Mouse (Mus musculus) heart, postnatal 0 days (tissue): ENCODE data around the gene Ppil1. TPM values are rescaled to one million over a fixed set of nuclear protein-coding genes. Genes with fewer than 3 reads are reported as not detected.
"Not testable (repeated sequence)": the region's sequence is repeated elsewhere in the genome, so short reads cannot be mapped to it uniquely, and the experiment has no call there.

Experiments used
- ATAC-seq: fragments of 200-750 bp; cut with Nextera tagmentation; 2 replicates; pipeline ENCODE4 v1.8.0; 2017; ENCODE audit warnings: low read depth, moderate number of reproducible peaks, moderate library complexity; ENCODE audit not compliant: insufficient read depth
- DNase-seq: peaks from one replicate; pipeline ENCODE4 v3.0.0-alpha.2; 2016; ENCODE audit warnings: low spot score
- H3K27ac ChIP-seq: fragments of 300-500 bp; sonication (generic); 2 replicates; pipeline ENCODE4 v1.5.1; 2014; ENCODE audit warnings: low read depth, mild to moderate bottlenecking
- H3K27me3 ChIP-seq: fragments of 300-500 bp; sonication (generic); 2 replicates; pipeline ENCODE4 v1.6.1; 2014; ENCODE audit warnings: low read length, mixed read lengths; ENCODE audit not compliant: control insufficient read depth, insufficient read depth
- H3K36me3 ChIP-seq: fragments of 300-500 bp; sonication (generic); replicated peaks from 2 replicates; pipeline ENCODE4 v1.6.1; 2014; ENCODE audit warnings: low read length, mixed read lengths; ENCODE audit not compliant: control insufficient read depth, insufficient read depth
- H3K4me1 ChIP-seq: fragments of 300-500 bp; sonication (generic); 2 replicates; pipeline ENCODE4 v1.6.1; 2014; ENCODE audit warnings: antibody characterized with exemption; ENCODE audit not compliant: control insufficient read depth, insufficient read depth
- H3K4me2 ChIP-seq: fragments of 300-500 bp; sonication (generic); 2 replicates; pipeline ENCODE4 v1.6.1; 2014; ENCODE audit warnings: low read depth, mild to moderate bottlenecking, low read length, moderate library complexity
- H3K4me3 ChIP-seq: fragments of 300-500 bp; sonication (generic); 2 replicates; pipeline ENCODE4 v1.5.1; 2014; ENCODE audit warnings: low read depth, low read length
- H3K9ac ChIP-seq: fragments of 300-500 bp; sonication (generic); replicated peaks from 2 replicates; pipeline ENCODE4 v1.6.1; 2014; ENCODE audit warnings: low read depth, low read length, mixed read lengths
- H3K9me3 ChIP-seq: fragments of 300-500 bp; sonication (generic); replicated peaks from 2 replicates; pipeline ENCODE4 v1.6.1; 2016; ENCODE audit warnings: low read length; ENCODE audit not compliant: control insufficient read depth
- CTCF ChIP-seq: IDR thresholded peaks from 2 replicates; pipeline ENCODE4 v1.5.1; 2016; ENCODE audit warnings: antibody characterized with exemption, control low read depth, low read depth
- EP300 ChIP-seq: IDR thresholded peaks from 2 replicates; pipeline ENCODE4 v1.6.1; 2016; ENCODE audit warnings: antibody characterized with exemption, low read depth
- WGBS: fragments of 180-500 bp; shearing (Covaris S2); extraction: QIAGEN DNeasy Blood & Tissue Kit; methylation state at CpG from one replicate; pipeline ENCODE4 v1.1.7; 2014; 5-methylcytosine and 5-hydroxymethylcytosine counted together
- polyA plus RNA-seq: library from polyadenylated mRNA; unstranded; fragments of >200 nt; fragmentation: Nextera tagmentation; extraction: Ambion mirVana; gene quantifications from 2 replicates; pipeline ENCODE4 v1.2.1, GENCODE M21; 2015
- total RNA-seq: library from RNA; depleted of rRNA; stranded (reverse); fragments of >200 nt; gene quantifications from 2 replicates; pipeline ENCODE4 v1.2.3, GENCODE M21; 2014; ENCODE audit warnings: low replicate concordance

The Ppil1 gene
- total and polyA plus RNA-seq, 2 experiments from 2014 or later = 46.3 to 75.5 TPM

- peak; percentile 87 for TF ChIP-seq EP300
- no peak for TF ChIP-seq CTCF
- peak; percentile 65 for ATAC-seq
- H3K9me3 ChIP-seq = no peaks in the 10 kb centered on the region
- peak overlapping the region; percentile 93 for H3K27ac ChIP-seq
- DNase-seq = peak; percentile 94
- H3K27me3 ChIP-seq = no peaks in the 10 kb centered on the region
- peaks cover 7% of the 10 kb centered on the region for H3K36me3 ChIP-seq
- H3K4me1 ChIP-seq = peaks cover 85% of the 10 kb centered on the region
- 30% methylated on average over 15 of the region's 15 CpGs for WGBS
- no peak overlapping the region for H3K9ac ChIP-seq
- H3K4me3 ChIP-seq = no peak overlapping the region
- no peak overlapping the region for H3K4me2 ChIP-seq
Observed at GRCm38 (mm10) chr17:29251608-29252390, 12.2 kb downstream of the Ppil1 start.

GRCm38 (mm10) chr17:29251006-29251405 lies 13.0 kb downstream of the Ppil1 start:
- ATAC-seq, H3K4me3 ChIP-seq, H3K9ac ChIP-seq, H3K27me3 ChIP-seq, DNase-seq, H3K9me3 ChIP-seq, H3K36me3 ChIP-seq, H3K4me2 ChIP-seq: not testable (repeated sequence)
- 56% methylated on average over 14 of the region's 14 CpGs for WGBS
- peaks cover 80% of the 10 kb centered on the region for H3K4me1 ChIP-seq
- H3K27ac ChIP-seq = peak overlapping the region; percentile 93

DNA sequence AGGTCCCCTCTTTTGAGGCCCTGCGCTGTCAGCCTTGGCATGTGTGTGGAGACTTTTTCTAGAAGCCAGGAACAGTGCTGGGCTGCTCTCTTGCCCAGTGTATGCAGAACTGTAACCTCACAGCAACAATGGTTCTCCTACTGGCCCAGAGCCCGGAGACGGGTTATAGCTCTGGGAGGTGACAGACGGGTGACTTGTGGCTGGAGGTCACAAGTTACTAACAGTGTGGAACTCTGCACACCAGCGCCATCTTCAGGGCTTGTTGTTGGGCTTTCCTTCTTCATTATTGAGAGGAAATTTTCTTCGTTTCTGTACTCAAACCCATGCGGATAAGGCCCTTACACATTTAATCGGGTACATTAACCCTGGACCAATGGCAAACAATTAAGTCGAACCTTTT lies 14.5 kb downstream of the Ppil1 start:
- Histone ChIP-seq H3K27me3 (0 out of 2 replicates have a peak, but pooled peaks cover 2% of the 10 kb centered on the region), H3K9me3 (no peaks in the 10 kb centered on the region), H3K27ac (peak overlapping the region; percentile 36), H3K4me3 (no peak overlapping the region), H3K9ac (no peak overlapping the region), H3K4me1 (peaks cover 70% of the 10 kb centered on the region), H3K36me3 (peaks cover 7% of the 10 kb centered on the region), H3K4me2 (no peak overlapping the region)
- TF ChIP-seq CTCF (peak; percentile 43), EP300 (peak; percentile 30; the same call in 1 of the 2 replicates)
- ATAC-seq (peak; percentile 28), DNase-seq (peak; percentile 83)
- WGBS = 43% methylated on average over 9 of the region's 9 CpGs

DNA sequence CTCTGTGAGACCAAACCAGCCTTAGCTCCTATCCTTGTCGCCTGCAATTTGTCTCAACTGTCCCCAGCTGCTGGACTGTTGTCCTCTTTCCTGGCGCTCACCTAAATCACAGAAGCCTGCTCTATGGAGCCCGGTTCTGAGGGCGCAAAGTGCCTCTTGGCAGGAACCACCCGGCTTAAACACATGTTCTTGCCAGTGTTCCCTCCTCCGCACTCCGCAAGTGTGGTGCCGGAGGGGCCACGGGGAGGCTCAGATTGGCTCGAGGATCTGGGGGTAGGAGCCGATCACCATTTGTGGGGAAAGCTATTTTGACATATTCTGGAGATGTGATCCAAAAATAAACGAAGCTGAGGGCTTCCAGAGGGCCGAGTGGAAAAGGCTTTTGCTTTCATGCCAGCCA lies 16.1 kb downstream of the Ppil1 start:
- Histone ChIP-seq H3K4me2 (no peak overlapping the region), H3K9ac (no peak overlapping the region), H3K27me3 (peaks cover 6% of the 10 kb centered on the region; the same call in 1 of the 2 replicates), H3K4me3 (no peak overlapping the region), H3K36me3 (peaks cover 7% of the 10 kb centered on the region), H3K9me3 (no peaks in the 10 kb centered on the region), H3K4me1 (peaks cover 58% of the 10 kb centered on the region), H3K27ac (peak overlapping the region; percentile 72)
- WGBS = 34% methylated on average over 13 of the region's 13 CpGs
- no peak for TF ChIP-seq EP300
- no peak for ATAC-seq
- no peak for DNase-seq

DNA sequence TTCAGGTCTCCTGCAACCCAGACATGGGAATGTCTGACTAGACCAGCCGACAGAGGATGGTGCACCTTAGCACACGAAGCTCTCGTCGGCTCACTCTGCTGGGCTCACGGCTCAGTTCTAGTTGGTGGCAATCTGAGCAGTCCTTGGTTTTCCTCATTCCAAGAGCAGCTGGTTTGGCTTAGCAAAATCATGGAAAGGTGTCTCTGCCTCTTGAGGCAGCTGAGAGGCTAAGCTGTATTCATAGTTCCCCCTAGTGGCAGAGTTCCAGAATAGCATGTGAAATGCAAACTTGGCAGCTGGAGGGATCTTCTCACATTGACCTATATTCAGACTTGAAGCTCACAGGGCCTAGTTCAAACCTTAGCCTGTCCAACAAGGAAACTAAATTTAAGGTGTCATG lies 17.4 kb downstream of the Ppil1 start:
- WGBS = 24% methylated on average over 5 of the region's 5 CpGs
- no peak overlapping the region for H3K27ac ChIP-seq
- no peak for TF ChIP-seq EP300
- peak; percentile 96 for TF ChIP-seq CTCF
- no peak overlapping the region for H3K4me2 ChIP-seq
- H3K27me3 ChIP-seq = peaks cover 6% of the 10 kb centered on the region; the same call in 1 of the 2 replicates
- no peaks in the 10 kb centered on the region for H3K9me3 ChIP-seq
- no peak overlapping the region for H3K4me3 ChIP-seq
- ATAC-seq (peak; percentile 45), DNase-seq (peak; percentile 89)
- H3K9ac ChIP-seq = no peak overlapping the region
- peaks cover 46% of the 10 kb centered on the region for H3K4me1 ChIP-seq
- peaks cover 4% of the 10 kb centered on the region for H3K36me3 ChIP-seq

DNA sequence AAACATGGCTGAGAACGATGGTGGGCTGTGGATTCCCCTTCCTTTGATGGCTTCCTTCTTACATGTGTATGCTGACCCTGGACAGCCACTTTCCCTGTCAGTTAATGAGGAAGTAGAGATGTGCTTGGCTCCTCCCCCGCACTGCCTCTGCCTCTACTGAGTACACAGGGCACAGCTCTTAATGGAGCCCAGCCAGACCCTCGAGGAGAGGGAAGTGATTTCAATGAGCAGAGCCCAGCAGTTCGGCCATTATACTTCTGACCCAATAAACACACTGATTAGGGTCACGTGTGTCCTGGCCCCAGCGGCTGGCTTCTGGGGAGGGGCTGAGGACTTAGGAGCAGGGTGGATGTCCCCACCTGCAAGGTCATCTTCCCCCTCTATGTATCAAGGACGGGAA lies 18.3 kb downstream of the Ppil1 start:
- Histone ChIP-seq H3K4me2 (no peak overlapping the region), H3K27me3 (peaks cover 6% of the 10 kb centered on the region; the same call in 1 of the 2 replicates), H3K9me3 (no peaks in the 10 kb centered on the region), H3K27ac (no peak overlapping the region), H3K9ac (no peak overlapping the region), H3K36me3 (peaks cover 4% of the 10 kb centered on the region), H3K4me3 (no peak overlapping the region), H3K4me1 (peaks cover 37% of the 10 kb centered on the region)
- ATAC-seq (no peak), DNase-seq (no peak)
- TF ChIP-seq EP300 = no peak
- no peak for TF ChIP-seq CTCF
- WGBS = 53% methylated on average over 7 of the region's 7 CpGs
